Comparison of ENCODE assay signal across 8 mouse cellular contexts in genomic region chr2:27428071-27428470, GRCm38 (mm10). TPM values are rescaled to one million over a fixed set of nuclear protein-coding genes. Genes with fewer than 3 reads are reported as not detected.
DNase-seq lines count a peak whose midpoint lies in the region; TF ChIP-seq lines count a peak whose summit lies in the region.

No protein-coding gene starts in this region.

- no peaks in the 10 kb centered on the region for H3K9me3 ChIP-seq in ES-E14 (ENCODE audit: control insufficient read depth, insufficient read depth, low read depth, low read length)
- H3K9me3 ChIP-seq in forebrain, embryonic 10.5 days, result no peaks in the 10 kb centered on the region

- H3K4me3 ChIP-seq in ES-E14 (ENCODE audit: insufficient read depth in 1 of 2, low read depth in 1 of 2, low read length in 2 of 2, poor library complexity in 1 of 2, severe bottlenecking in 1 of 2), result no peak overlapping the region
- peak overlapping the region; percentile 76 for H3K4me3 ChIP-seq in forebrain, embryonic 10.5 days
- H3K4me3 ChIP-seq in layer of hippocampus, adult 2 months, result no peak overlapping the region

- H3K36me3 ChIP-seq in ES-E14 (ENCODE audit: control insufficient read depth, insufficient read depth, low read length, poor library complexity, severe bottlenecking), result no peaks in the 10 kb centered on the region
- 0 out of 2 replicates have a peak, but pooled peaks cover 6% of the 10 kb centered on the region for H3K36me3 ChIP-seq in forebrain, embryonic 10.5 days (replicated peaks)

- WGBS in forebrain, embryonic 10.5 days, result 0% methylated on average over 4 of the region's 4 CpGs

- H3K4me1 ChIP-seq in ES-E14 (ENCODE audit: control insufficient read depth in 2 of 2, insufficient read depth in 2 of 2, low read length in 2 of 2, poor library complexity in 1 of 2), result peaks cover 0 to 11% of the 10 kb centered on the region in 2 experiments; a peak in 2 of 4 replicates
- H3K4me1 ChIP-seq in forebrain, embryonic 10.5 days, result peaks cover 49% of the 10 kb centered on the region

- H3K27ac ChIP-seq in ES-E14 (ENCODE audit: insufficient read depth, low read depth, low read length, poor library complexity, severe bottlenecking), result no peak overlapping the region
- peak overlapping the region; percentile 98 for H3K27ac ChIP-seq in forebrain, embryonic 10.5 days
- no peak overlapping the region for H3K27ac ChIP-seq in layer of hippocampus, adult 2 months

- in situ Hi-C loops in ES-E14 (cut with MboI; ENCODE audit: low sequenced_read_pairs in 2 of 2, unreplicated experiment in 2 of 2), result loop anchor here (5.0 to 10.0 kb wide), 2 partner anchors 141 to 143 kb away; no protein-coding TSS in a partner anchor

- intact Hi-C loops in heart, postnatal 25 days (cut with DNase I), result loop anchor here (1.0 to 2.0 kb wide), 2 partner anchors 139 to 147 kb away; no protein-coding TSS in a partner anchor

- peak; percentile 99 for TF ChIP-seq CTCF in layer of hippocampus, adult 2 months (conservative IDR thresholded peaks at IDR 0.05)

- peaks cover 4% of the 10 kb centered on the region; the same call in 1 of the 2 replicates for H3K27me3 ChIP-seq in forebrain, embryonic 10.5 days (ENCODE audit: poor library complexity, severe bottlenecking)

- DNase-seq in ES-E14 (ENCODE audit: low read depth, low spot score), result peak; percentile 88
- peak; percentile 57 for DNase-seq in c-Kit-negative CD71-positive TER-119-positive erythroid progenitor cells, embryonic 14.5 days (ENCODE audit: low read depth, low spot score)
- DNase-seq in forebrain, embryonic 10.5 days (ENCODE audit: extremely low spot score, low spot score), result peak; percentile 90
- peak; percentile 65 for DNase-seq in heart, postnatal 25 days (ENCODE audit: low spot score)
- DNase-seq in layer of hippocampus, adult 2 months (ENCODE audit: low spot score in 2 of 2), result peak; percentile 83 to 90
- peak; percentile 89 for DNase-seq in lung, postnatal 10 days
- peak; percentile 97 for DNase-seq in retina, embryonic 14.5 days (ENCODE audit: low spot score)
- peak; percentile 89 for DNase-seq in thymus, postnatal 14 days

- H3K9ac ChIP-seq in ES-E14 (ENCODE audit: insufficient read depth, low read depth, low read length, poor library complexity, severe bottlenecking), result no peak overlapping the region

TF ChIP-seq in ES-E14, 5 proteins besides CTCF, POLR2A, EP300 and RAD21:
- TF ChIP-seq CHD2 (IDR thresholded peaks at IDR 0.05; ENCODE audit: low read depth, low read length) (0 out of 2 replicates have a peak, but pooled peaks have one; percentile 16), HCFC1 (IDR thresholded peaks at IDR 0.05; ENCODE audit: borderline replicate concordance, insufficient read depth, low read length) (no peak), ZC3H11A (IDR thresholded peaks at IDR 0.05; ENCODE audit: borderline replicate concordance, low read depth, low read length) (peak; percentile 99)

RNA-seq across cellular contexts. Expression of gene Vav2, which starts 1.2 kb away (rescaled TPM):
- 17.4 and 21.1 TPM in 2 replicates for total RNA-seq in ES-E14 (2012; rRNA removed)
- polyA plus RNA-seq in forebrain, embryonic 10.5 days (2016; fragmentation: Nextera tagmentation; extraction: Ambion mirVana), result 11.5 and 11.8 TPM in 2 replicates
- total RNA-seq in heart, postnatal 25 days (2021), result 10 to 100 TPM; 12.7 to 13.6 TPM
- total RNA-seq in layer of hippocampus, adult 2 months (2021), result 10 to 100 TPM; 10.9 to 11.0 TPM

RNA-seq across cellular contexts. Expression of gene Brd3os, which starts 14.1 kb away (rescaled TPM):
- 1.6 TPM in 2 replicates for total RNA-seq in ES-E14 (2012; rRNA removed)
- 10.2 and 11.0 TPM in 2 replicates for polyA plus RNA-seq in forebrain, embryonic 10.5 days (2016; fragmentation: Nextera tagmentation; extraction: Ambion mirVana)
- 1 to 10 TPM in 1 of 2 experiments, under 1 TPM in 1; 0.70 to 1.3 TPM for total RNA-seq in heart, postnatal 25 days (2021)
- total RNA-seq in layer of hippocampus, adult 2 months (2021), result 10 to 100 TPM; 23.6 to 24.5 TPM
